Mouse (Mus musculus): ENCODE results near the gene Setd3. TPM values are rescaled to one million over a fixed set of nuclear protein-coding genes. Genes with fewer than 3 reads are reported as not detected.

Gene Setd3
- 74.2 and 80.8 TPM in 2 replicates for polyA plus RNA-seq (2014; fragmentation: Nextera tagmentation; extraction: Ambion mirVana)

DNA sequence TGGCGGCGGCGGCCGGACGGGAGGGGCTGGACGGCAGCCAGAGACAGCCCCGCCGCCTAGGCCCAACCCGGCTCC, at the start of gene Setd3:
Setd3 (minus strand) TSS at position 69 of the 75 bp plus-strand sequence.
- peak within 1 kb of the TSS; percentile 94 for H3K9ac ChIP-seq (replicated peaks; ENCODE audit: low read depth, low read length)
- peaks cover 23% of the 10 kb centered on the region for H3K4me1 ChIP-seq (ENCODE audit: control insufficient read depth, insufficient read depth, low read length)
- no peaks in the 10 kb centered on the region for H3K27me3 ChIP-seq (ENCODE audit: control insufficient read depth, insufficient read depth, low read length)
- peak within 1 kb of the TSS; percentile 91 for H3K27ac ChIP-seq (ENCODE audit: low read length)
- H3K36me3 ChIP-seq (ENCODE audit: control insufficient read depth, insufficient read depth, low read length) = peaks cover 5% of the 10 kb centered on the region; the same call in 1 of the 2 replicates
- H3K9me3 ChIP-seq (ENCODE audit: control insufficient read depth, low read depth, low read length) = no peaks in the 10 kb centered on the region
- 0% methylated on average over 9 of the region's 9 CpGs for WGBS
- ATAC-seq (ENCODE audit: insufficient number of reproducible peaks, insufficient read depth, low FRiP score, low read depth) = no peak
- peak within 1 kb of the TSS; percentile 78 for H3K4me2 ChIP-seq (replicated peaks; ENCODE audit: low read depth, low read length)
- H3K4me3 ChIP-seq (ENCODE audit: low read depth, low read length) = peak within 1 kb of the TSS; percentile 95

DNA sequence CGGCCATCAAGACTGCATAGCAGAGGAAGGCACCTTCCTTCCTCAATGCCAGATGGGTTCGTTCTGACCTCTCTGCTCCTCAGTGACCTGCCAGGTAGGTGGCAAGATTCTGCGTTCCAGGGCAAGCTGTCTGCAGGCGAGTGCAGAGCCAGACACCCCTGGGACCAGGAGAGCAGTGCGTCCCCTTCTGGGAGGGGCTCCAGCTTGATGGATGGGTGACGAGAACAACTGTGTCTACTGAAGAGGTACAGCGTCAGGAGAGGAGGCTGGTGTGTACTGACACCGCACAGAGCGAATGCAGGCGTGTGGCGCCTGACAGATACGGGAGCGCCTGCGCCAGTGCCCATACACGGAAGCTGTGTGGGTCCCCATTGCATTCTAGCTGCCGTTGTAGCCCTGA, 48.4 kb upstream of the Setd3 start:
- WGBS = 81% methylated on average over 16 of the region's 16 CpGs
- Histone ChIP-seq H3K36me3 (ENCODE audit: control insufficient read depth, insufficient read depth, low read length) (no peaks in the 10 kb centered on the region), H3K4me1 (ENCODE audit: control insufficient read depth, insufficient read depth, low read length) (peaks cover 30% of the 10 kb centered on the region; the same call in 1 of the 2 replicates), H3K27ac (ENCODE audit: low read length) (no peak overlapping the region), H3K4me2 (replicated peaks; ENCODE audit: low read depth, low read length) (no peak overlapping the region), H3K9me3 (ENCODE audit: control insufficient read depth, low read depth, low read length) (no peaks in the 10 kb centered on the region), H3K9ac (replicated peaks; ENCODE audit: low read depth, low read length) (no peak overlapping the region), H3K27me3 (ENCODE audit: control insufficient read depth, insufficient read depth, low read length) (no peaks in the 10 kb centered on the region), H3K4me3 (ENCODE audit: low read depth, low read length) (no peak overlapping the region)
- ATAC-seq (ENCODE audit: insufficient number of reproducible peaks, insufficient read depth, low FRiP score, low read depth) = no peak

GRCm38 (mm10) chr12:108226941-108227340, 47.8 kb upstream of the Setd3 start:
- H3K36me3 ChIP-seq (ENCODE audit: control insufficient read depth, insufficient read depth, low read length) = no peaks in the 10 kb centered on the region
- H3K27ac ChIP-seq (ENCODE audit: low read length) = no peak overlapping the region
- H3K4me2 ChIP-seq (replicated peaks; ENCODE audit: low read depth, low read length) = no peak overlapping the region
- H3K9me3 ChIP-seq (ENCODE audit: control insufficient read depth, low read depth, low read length) = no peaks in the 10 kb centered on the region
- H3K4me1 ChIP-seq (ENCODE audit: control insufficient read depth, insufficient read depth, low read length) = peaks cover 30% of the 10 kb centered on the region; the same call in 1 of the 2 replicates
- H3K4me3 ChIP-seq (ENCODE audit: low read depth, low read length) = no peak overlapping the region
- ATAC-seq (ENCODE audit: insufficient number of reproducible peaks, insufficient read depth, low FRiP score, low read depth) = no peak
- no peak overlapping the region for H3K9ac ChIP-seq (replicated peaks; ENCODE audit: low read depth, low read length)
- no peaks in the 10 kb centered on the region for H3K27me3 ChIP-seq (ENCODE audit: control insufficient read depth, insufficient read depth, low read length)
- 91% methylated on average over 12 of the region's 12 CpGs for WGBS

GRCm38 (mm10) chr12:108226216-108226615, 47.1 kb upstream of the Setd3 start:
- Histone ChIP-seq H3K4me2 (replicated peaks; ENCODE audit: low read depth, low read length) (no peak overlapping the region), H3K9ac (replicated peaks; ENCODE audit: low read depth, low read length) (no peak overlapping the region), H3K27ac (ENCODE audit: low read length) (no peak overlapping the region), H3K4me3 (ENCODE audit: low read depth, low read length) (no peak overlapping the region), H3K9me3 (ENCODE audit: control insufficient read depth, low read depth, low read length) (no peaks in the 10 kb centered on the region), H3K36me3 (ENCODE audit: control insufficient read depth, insufficient read depth, low read length) (no peaks in the 10 kb centered on the region), H3K4me1 (ENCODE audit: control insufficient read depth, insufficient read depth, low read length) (peaks cover 27% of the 10 kb centered on the region; the same call in 1 of the 2 replicates), H3K27me3 (ENCODE audit: control insufficient read depth, insufficient read depth, low read length) (no peaks in the 10 kb centered on the region)
- ATAC-seq (ENCODE audit: insufficient number of reproducible peaks, insufficient read depth, low FRiP score, low read depth) = no peak
- WGBS = 80% methylated on average over 13 of the region's 13 CpGs

GRCm38 (mm10) chr12:108225781-108226180, 46.7 kb upstream of the Setd3 start:
- Histone ChIP-seq H3K9me3 (ENCODE audit: control insufficient read depth, low read depth, low read length) (no peaks in the 10 kb centered on the region), H3K36me3 (ENCODE audit: control insufficient read depth, insufficient read depth, low read length) (no peaks in the 10 kb centered on the region), H3K27me3 (ENCODE audit: control insufficient read depth, insufficient read depth, low read length) (no peaks in the 10 kb centered on the region), H3K4me1 (ENCODE audit: control insufficient read depth, insufficient read depth, low read length) (peaks cover 27% of the 10 kb centered on the region; the same call in 1 of the 2 replicates), H3K4me3 (ENCODE audit: low read depth, low read length) (no peak overlapping the region), H3K4me2 (replicated peaks; ENCODE audit: low read depth, low read length) (no peak overlapping the region), H3K9ac (replicated peaks; ENCODE audit: low read depth, low read length) (no peak overlapping the region), H3K27ac (ENCODE audit: low read length) (no peak overlapping the region)
- no peak for ATAC-seq (ENCODE audit: insufficient number of reproducible peaks, insufficient read depth, low FRiP score, low read depth)
- 69% methylated on average over 7 of the region's 7 CpGs for WGBS

GRCm38 (mm10) chr12:108223357-108223756, 44.2 kb upstream of the Setd3 start:
- WGBS = 38% methylated on average over 8 of the region's 8 CpGs
- H3K27me3 ChIP-seq (ENCODE audit: control insufficient read depth, insufficient read depth, low read length) = no peaks in the 10 kb centered on the region
- peak; percentile 38; the same call in 1 of the 2 replicates for ATAC-seq (ENCODE audit: insufficient number of reproducible peaks, insufficient read depth, low FRiP score, low read depth)
- no peaks in the 10 kb centered on the region for H3K36me3 ChIP-seq (ENCODE audit: control insufficient read depth, insufficient read depth, low read length)
- no peaks in the 10 kb centered on the region for H3K9me3 ChIP-seq (ENCODE audit: control insufficient read depth, low read depth, low read length)
- H3K9ac ChIP-seq (replicated peaks; ENCODE audit: low read depth, low read length) = peak overlapping the region; percentile 14; the same call in 1 of the 2 replicates
- H3K27ac ChIP-seq (ENCODE audit: low read length) = peak overlapping the region; percentile 52; the same call in 1 of the 2 replicates
- no peak overlapping the region for H3K4me2 ChIP-seq (replicated peaks; ENCODE audit: low read depth, low read length)
- H3K4me1 ChIP-seq (ENCODE audit: control insufficient read depth, insufficient read depth, low read length) = peaks cover 51% of the 10 kb centered on the region
- no peak overlapping the region for H3K4me3 ChIP-seq (ENCODE audit: low read depth, low read length)

GRCm38 (mm10) chr12:108221712-108222111, 42.6 kb upstream of the Setd3 start:
- WGBS = 84% methylated on average over 7 of the region's 7 CpGs
- Histone ChIP-seq H3K4me3 (ENCODE audit: low read depth, low read length) (no peak overlapping the region), H3K27me3 (ENCODE audit: control insufficient read depth, insufficient read depth, low read length) (no peaks in the 10 kb centered on the region), H3K9ac (replicated peaks; ENCODE audit: low read depth, low read length) (no peak overlapping the region), H3K36me3 (ENCODE audit: control insufficient read depth, insufficient read depth, low read length) (no peaks in the 10 kb centered on the region), H3K4me2 (replicated peaks; ENCODE audit: low read depth, low read length) (no peak overlapping the region), H3K27ac (ENCODE audit: low read length) (no peak overlapping the region), H3K4me1 (ENCODE audit: control insufficient read depth, insufficient read depth, low read length) (peaks cover 51% of the 10 kb centered on the region), H3K9me3 (ENCODE audit: control insufficient read depth, low read depth, low read length) (no peaks in the 10 kb centered on the region)
- no peak for ATAC-seq (ENCODE audit: insufficient number of reproducible peaks, insufficient read depth, low FRiP score, low read depth)

- WGBS = 59% methylated on average over 10 of the region's 10 CpGs
- Histone ChIP-seq H3K4me1 (ENCODE audit: control insufficient read depth, insufficient read depth, low read length) (peaks cover 51% of the 10 kb centered on the region), H3K9ac (replicated peaks; ENCODE audit: low read depth, low read length) (no peak overlapping the region), H3K27ac (ENCODE audit: low read length) (no peak overlapping the region), H3K27me3 (ENCODE audit: control insufficient read depth, insufficient read depth, low read length) (no peaks in the 10 kb centered on the region), H3K9me3 (ENCODE audit: control insufficient read depth, low read depth, low read length) (no peaks in the 10 kb centered on the region), H3K4me2 (replicated peaks; ENCODE audit: low read depth, low read length) (no peak overlapping the region), H3K4me3 (ENCODE audit: low read depth, low read length) (no peak overlapping the region), H3K36me3 (ENCODE audit: control insufficient read depth, insufficient read depth, low read length) (no peaks in the 10 kb centered on the region)
- ATAC-seq (ENCODE audit: insufficient number of reproducible peaks, insufficient read depth, low FRiP score, low read depth) = no peak
These were observed 42.1 kb upstream of the Setd3 start for GRCm38 (mm10) chr12:108221206-108221605.

- no peak overlapping the region for H3K9ac ChIP-seq (replicated peaks; ENCODE audit: low read depth, low read length)
- no peaks in the 10 kb centered on the region for H3K27me3 ChIP-seq (ENCODE audit: control insufficient read depth, insufficient read depth, low read length)
- no peak overlapping the region for H3K4me2 ChIP-seq (replicated peaks; ENCODE audit: low read depth, low read length)
- H3K36me3 ChIP-seq (ENCODE audit: control insufficient read depth, insufficient read depth, low read length) = no peaks in the 10 kb centered on the region
- H3K9me3 ChIP-seq (ENCODE audit: control insufficient read depth, low read depth, low read length) = no peaks in the 10 kb centered on the region
- peaks cover 46% of the 10 kb centered on the region for H3K4me1 ChIP-seq (ENCODE audit: control insufficient read depth, insufficient read depth, low read length)
- H3K4me3 ChIP-seq (ENCODE audit: low read depth, low read length) = no peak overlapping the region
- no peak for ATAC-seq (ENCODE audit: insufficient number of reproducible peaks, insufficient read depth, low FRiP score, low read depth)
- no peak overlapping the region for H3K27ac ChIP-seq (ENCODE audit: low read length)
- 75% methylated on average over 12 of the region's 12 CpGs for WGBS
These were observed 41.5 kb upstream of the Setd3 start for GRCm38 (mm10) chr12:108220621-108221020.

Data from stomach, embryonic 14.5 days (tissue).